Mouse (Mus musculus) limb, embryonic 12.5 days (tissue): Measurements from ENCODE around the gene Kpna7. TPM values are rescaled to one million over a fixed set of nuclear protein-coding genes. Genes with fewer than 3 reads are reported as not detected.

Experiments
- ATAC-seq: fragments of 200-750 bp; cut with Nextera tagmentation; 2 replicates; pipeline ENCODE4 v1.8.0; 2017; ENCODE audit warnings: low read depth, moderate TSS enrichment; ENCODE audit not compliant: insufficient number of reproducible peaks, insufficient read depth, low FRiP score, low TSS enrichment
- H3K27ac ChIP-seq: fragments of 300-500 bp; sonication (generic); 2 replicates; pipeline ENCODE4 v1.5.1; 2016; ENCODE audit warnings: mild to moderate bottlenecking, moderate library complexity
- H3K27me3 ChIP-seq: fragments of 300-500 bp; sonication (generic); 2 replicates; pipeline ENCODE4 v1.6.1; 2016; ENCODE audit warnings: mild to moderate bottlenecking, moderate library complexity
- H3K36me3 ChIP-seq: fragments of 300-500 bp; sonication (generic); 2 replicates; pipeline ENCODE4 v1.6.1; 2016; ENCODE audit warnings: mild to moderate bottlenecking, moderate library complexity
- H3K4me1 ChIP-seq: fragments of 300-500 bp; sonication (generic); replicated peaks from 2 replicates; pipeline ENCODE4 v1.6.1; 2016
- H3K4me2 ChIP-seq: fragments of 300-500 bp; sonication (generic); 2 replicates; pipeline ENCODE4 v1.6.1; 2016; ENCODE audit warnings: mild to moderate bottlenecking, moderate library complexity
- H3K4me3 ChIP-seq: fragments of 300-500 bp; sonication (generic); replicated peaks from 2 replicates; pipeline ENCODE4 v1.5.1; 2016; ENCODE audit warnings: mild to moderate bottlenecking
- H3K9ac ChIP-seq: fragments of 300-500 bp; sonication (generic); replicated peaks from 2 replicates; pipeline ENCODE4 v1.6.1; 2016; ENCODE audit warnings: mild to moderate bottlenecking, moderate library complexity
- H3K9me3 ChIP-seq: fragments of 300-500 bp; sonication (generic); 2 replicates; pipeline ENCODE4 v1.6.1; 2016; ENCODE audit warnings: mild to moderate bottlenecking, moderate library complexity
- whole genome bisulfite sequencing: fragments of 180-500 bp; shearing (Covaris S2); methylation state at CpG from one replicate; pipeline ENCODE4 v1.1.7; 2016; 5-methylcytosine and 5-hydroxymethylcytosine counted together
- polyA plus RNA-seq: library from polyadenylated mRNA; unstranded; fragments of >200 nt; fragmentation: Nextera tagmentation; extraction: Ambion mirVana; gene quantifications from 2 replicates; pipeline ENCODE4 v1.2.1, GENCODE M21; 2016

The Kpna7 gene
- polyA plus RNA-seq, 1 experiment from 2014 or later: 0.36 TPM

GRCm38 (mm10) chr5:144988340-144989060 lies 95.3 kb downstream of the Kpna7 start:
- ATAC-seq: no peak
- H3K9ac ChIP-seq: no peak overlapping the region
- no peak overlapping the region for H3K4me3 ChIP-seq
- no peak overlapping the region for H3K4me2 ChIP-seq
- H3K27me3 ChIP-seq: no peaks in the 10 kb centered on the region
- peaks cover 8% of the 10 kb centered on the region; the same call in 1 of the 2 replicates for H3K9me3 ChIP-seq
- no peaks in the 10 kb centered on the region for H3K4me1 ChIP-seq
- no peak overlapping the region for H3K27ac ChIP-seq
- no peaks in the 10 kb centered on the region for H3K36me3 ChIP-seq
- 50% methylated on average over 9 of the region's 9 CpGs for WGBS

GRCm38 (mm10) chr5:144987561-144987960 lies 96.3 kb downstream of the Kpna7 start:
- no peak overlapping the region for H3K9ac ChIP-seq
- no peaks in the 10 kb centered on the region for H3K27me3 ChIP-seq
- H3K36me3 ChIP-seq: no peaks in the 10 kb centered on the region
- H3K4me2 ChIP-seq: no peak overlapping the region
- H3K4me1 ChIP-seq: no peaks in the 10 kb centered on the region
- H3K9me3 ChIP-seq: peaks cover 15% of the 10 kb centered on the region; the same call in 1 of the 2 replicates
- no peak for ATAC-seq
- 89% methylated on average over 13 of the region's 13 CpGs for WGBS
- H3K4me3 ChIP-seq: no peak overlapping the region
- no peak overlapping the region for H3K27ac ChIP-seq

GRCm38 (mm10) chr5:144984839-144985238 lies 99.0 kb downstream of the Kpna7 start:
- H3K9me3 ChIP-seq: peaks cover 15% of the 10 kb centered on the region; the same call in 1 of the 2 replicates
- no peak overlapping the region for H3K4me2 ChIP-seq
- no peaks in the 10 kb centered on the region for H3K27me3 ChIP-seq
- no peaks in the 10 kb centered on the region for H3K36me3 ChIP-seq
- H3K4me3 ChIP-seq: no peak overlapping the region
- no peak overlapping the region for H3K9ac ChIP-seq
- H3K4me1 ChIP-seq: no peaks in the 10 kb centered on the region
- ATAC-seq: no peak
- H3K27ac ChIP-seq: no peak overlapping the region
- 97% methylated on average over 5 of the region's 5 CpGs for WGBS

DNA sequence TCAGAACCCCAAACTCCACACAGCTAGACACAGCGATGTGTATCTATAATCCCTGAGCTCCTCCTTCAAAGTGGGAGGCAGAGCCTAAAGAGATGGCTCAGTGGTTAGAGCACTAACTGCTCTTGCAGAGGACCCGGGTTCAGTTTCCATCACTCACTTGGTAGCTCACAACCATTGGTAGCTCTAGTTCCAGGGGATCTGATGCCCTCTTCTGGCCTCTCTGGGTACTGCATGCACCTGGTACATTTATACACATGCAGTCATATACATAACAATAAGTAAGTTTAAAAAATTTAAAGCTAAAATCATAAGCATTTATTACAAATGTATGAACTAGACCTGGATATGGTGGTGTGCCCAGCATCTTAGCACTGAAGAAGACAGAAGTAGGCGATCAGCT lies 100.6 kb downstream of the Kpna7 start:
- Histone ChIP-seq H3K9ac (no peak overlapping the region), H3K36me3 (no peaks in the 10 kb centered on the region), H3K27ac (no peak overlapping the region), H3K27me3 (no peaks in the 10 kb centered on the region), H3K4me3 (no peak overlapping the region), H3K4me2 (no peak overlapping the region), H3K9me3 (peaks cover 15% of the 10 kb centered on the region; the same call in 1 of the 2 replicates), H3K4me1 (no peaks in the 10 kb centered on the region)
- 83% methylated on average over 3 of the region's 3 CpGs for WGBS
- no peak for ATAC-seq

DNA sequence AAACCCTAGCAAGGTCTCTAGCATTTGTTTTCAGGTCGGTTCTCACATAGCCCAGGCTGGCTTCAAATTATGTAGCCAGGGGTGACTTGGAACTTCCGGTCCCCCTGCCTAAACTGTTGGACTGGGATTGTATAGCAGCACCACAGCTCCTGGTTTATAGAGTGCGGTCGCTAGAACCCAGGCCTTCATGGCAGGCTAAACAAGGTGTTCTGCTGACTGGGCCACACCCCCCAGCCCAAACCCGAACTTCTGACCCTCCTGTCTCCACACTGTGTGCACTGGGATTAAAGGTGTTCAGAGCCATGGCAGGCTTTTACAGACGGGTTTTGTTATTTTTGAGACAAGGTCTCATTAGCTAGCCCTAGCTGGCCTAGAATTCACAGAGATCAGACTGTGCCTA lies 104.7 kb downstream of the Kpna7 start:
- H3K4me3 ChIP-seq: no peak overlapping the region
- H3K4me2 ChIP-seq: no peak overlapping the region
- no peaks in the 10 kb centered on the region for H3K4me1 ChIP-seq
- H3K27ac ChIP-seq: no peak overlapping the region
- 74% methylated on average over 6 of the region's 6 CpGs for WGBS
- no peaks in the 10 kb centered on the region for H3K36me3 ChIP-seq
- no peak for ATAC-seq
- no peak overlapping the region for H3K9ac ChIP-seq
- H3K27me3 ChIP-seq: no peaks in the 10 kb centered on the region
- peaks cover 7% of the 10 kb centered on the region; the same call in 1 of the 2 replicates for H3K9me3 ChIP-seq

DNA sequence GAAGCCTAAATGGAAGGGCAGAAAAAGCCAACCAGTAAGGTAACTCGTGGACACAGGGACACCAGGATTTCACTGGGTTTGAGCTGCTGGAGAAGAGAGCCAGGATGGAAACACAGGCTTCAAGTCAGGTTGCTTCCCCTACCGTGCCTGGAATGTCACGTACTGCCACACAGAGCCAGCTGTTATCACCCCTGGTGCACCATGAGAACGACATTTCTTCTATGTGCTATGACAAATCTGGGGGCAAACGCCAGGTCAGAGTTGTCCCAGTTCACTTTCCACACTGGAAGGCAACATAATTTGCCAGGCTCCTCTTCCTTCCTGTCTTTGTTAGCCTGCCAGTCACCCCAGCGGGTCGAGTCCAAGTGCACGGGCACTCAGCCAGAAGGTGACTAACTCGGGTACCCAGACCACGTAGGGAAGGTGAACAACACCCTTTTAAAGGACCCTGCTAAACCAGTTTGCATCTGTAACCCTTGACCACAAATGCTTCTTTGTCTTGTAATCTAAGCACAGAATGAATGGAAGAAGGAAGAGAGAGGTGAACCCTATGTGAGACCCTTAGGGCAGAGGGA lies 105.2 kb downstream of the Kpna7 start:
- Histone ChIP-seq H3K9ac (no peak overlapping the region), H3K4me1 (no peaks in the 10 kb centered on the region), H3K27me3 (no peaks in the 10 kb centered on the region), H3K4me2 (no peak overlapping the region), H3K36me3 (no peaks in the 10 kb centered on the region), H3K27ac (no peak overlapping the region), H3K9me3 (peaks cover 7% of the 10 kb centered on the region; the same call in 1 of the 2 replicates), H3K4me3 (no peak overlapping the region)
- ATAC-seq: no peak
- WGBS: 80% methylated on average over 10 of the region's 10 CpGs

DNA sequence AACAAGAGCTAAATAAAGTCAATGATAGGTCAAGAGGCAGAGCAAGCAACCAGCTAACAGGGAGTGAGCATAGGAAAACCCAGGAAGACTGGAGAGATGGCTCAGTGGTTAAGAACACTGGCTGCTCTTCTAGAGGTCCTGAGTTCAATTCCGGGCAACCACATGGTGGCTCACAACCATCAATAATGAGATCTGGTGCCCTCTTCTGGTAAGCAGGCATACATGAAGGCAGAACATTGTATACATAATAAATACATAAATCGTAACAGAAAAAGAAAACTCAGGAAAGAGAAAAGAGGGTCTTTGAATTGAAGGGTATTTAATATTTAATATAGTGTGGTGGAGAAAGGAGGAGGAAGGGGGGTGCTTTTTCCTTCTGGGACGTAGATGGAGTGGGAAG lies 112.6 kb downstream of the Kpna7 start:
- peaks cover 5% of the 10 kb centered on the region; the same call in 1 of the 2 replicates for H3K27me3 ChIP-seq
- no peak for ATAC-seq

GRCm38 (mm10) chr5:144965639-144966351 lies 118.0 kb downstream of the Kpna7 start, which contains the start of gene Smurf1:
Gene Smurf1 (minus strand): TSS chr5:144965847.
- Histone ChIP-seq H3K36me3 (no peaks in the 10 kb centered on the region), H3K9ac (peak within 1 kb of the TSS; percentile 90), H3K4me3 (peak within 1 kb of the TSS; percentile 94), H3K27ac (peak within 1 kb of the TSS; percentile 96), H3K27me3 (peaks cover 5% of the 10 kb centered on the region; the same call in 1 of the 2 replicates), H3K4me1 (peaks cover 35% of the 10 kb centered on the region), H3K9me3 (no peaks in the 10 kb centered on the region), H3K4me2 (peak within 1 kb of the TSS; percentile 61)
- WGBS: under 1% methylated on average over 83 of the region's 89 CpGs
- peak; percentile 71 for ATAC-seq

More for the DNA sequence above, 112.6 kb downstream of the Kpna7 start:
- no peaks in the 10 kb centered on the region for H3K36me3 ChIP-seq
- no peak overlapping the region for H3K4me3 ChIP-seq
- 84% methylated on average over 3 of the region's 3 CpGs for WGBS
- H3K9ac ChIP-seq: no peak overlapping the region
- peaks cover 8% of the 10 kb centered on the region for H3K4me1 ChIP-seq
- no peak overlapping the region for H3K4me2 ChIP-seq
- H3K27ac ChIP-seq: no peak overlapping the region
- H3K9me3 ChIP-seq: no peaks in the 10 kb centered on the region

DNA sequence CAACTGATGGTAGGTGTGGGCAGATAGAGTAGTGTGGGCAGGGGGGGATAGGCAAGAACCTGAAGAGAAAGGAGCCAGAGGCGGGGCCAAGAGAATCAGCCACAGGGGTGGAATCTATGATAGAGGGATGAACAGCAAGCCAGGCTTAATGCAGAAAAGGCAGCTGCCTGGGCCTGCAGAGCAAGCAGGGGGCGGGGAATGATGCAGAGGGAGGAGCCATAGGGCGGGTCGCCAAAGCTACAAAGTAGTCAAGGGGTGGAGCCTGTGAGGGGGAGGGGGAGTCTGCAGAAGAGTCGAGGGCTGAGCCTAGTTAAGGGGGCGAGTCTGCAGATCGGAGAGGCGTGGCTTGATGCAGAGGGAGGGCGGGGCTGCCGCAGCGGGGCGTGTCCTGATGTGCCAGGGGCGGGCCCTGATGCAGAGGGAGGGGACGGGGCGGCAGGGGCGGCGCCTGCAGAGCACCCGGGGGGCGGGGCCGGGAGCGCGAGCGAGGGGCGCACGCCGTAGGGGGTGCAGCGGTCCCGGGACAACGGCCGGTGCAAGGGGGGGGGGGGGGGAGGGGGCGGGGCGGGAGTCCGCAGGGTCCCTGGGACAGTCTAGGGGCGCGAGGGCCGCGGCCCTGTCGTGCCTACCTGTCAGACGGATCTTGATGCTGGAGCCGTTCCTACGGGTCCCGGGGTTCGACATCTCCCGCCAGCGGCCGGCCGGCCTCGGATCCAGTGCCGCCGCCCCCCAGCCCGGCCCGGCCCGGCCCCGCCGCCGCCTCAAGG lies 118.8 kb downstream of the Kpna7 start:
- Histone ChIP-seq H3K4me1 (peaks cover 41% of the 10 kb centered on the region), H3K27ac (peak overlapping the region; percentile 96), H3K9ac (peak overlapping the region; percentile 90), H3K36me3 (no peaks in the 10 kb centered on the region), H3K9me3 (no peaks in the 10 kb centered on the region), H3K27me3 (peaks cover 5% of the 10 kb centered on the region; the same call in 1 of the 2 replicates), H3K4me2 (peak overlapping the region; percentile 61), H3K4me3 (peak overlapping the region; percentile 94)
- WGBS: 2% methylated on average over 27 of the region's 56 CpGs
- ATAC-seq: peak; percentile 79

GRCm38 (mm10) chr5:144964465-144964864 lies 119.4 kb downstream of the Kpna7 start:
- Histone ChIP-seq H3K4me1 (peaks cover 45% of the 10 kb centered on the region), H3K27me3 (peaks cover 5% of the 10 kb centered on the region; the same call in 1 of the 2 replicates), H3K9me3 (no peaks in the 10 kb centered on the region), H3K4me3 (peak overlapping the region; percentile 94), H3K9ac (no peak overlapping the region), H3K27ac (peak overlapping the region; percentile 96), H3K36me3 (no peaks in the 10 kb centered on the region), H3K4me2 (peak overlapping the region; percentile 61)
- peak; percentile 66 for ATAC-seq
- WGBS: 11% methylated on average over 8 of the region's 8 CpGs
